Mouse (Mus musculus) hindbrain, embryonic 10.5 days (tissue): ENCODE data around the gene Myh9. TPM values are rescaled to one million over a fixed set of nuclear protein-coding genes. Genes with fewer than 3 reads are reported as not detected.
A peak's percentile ranks its signal among the peaks of the same experiment; 100 is the strongest.

Source experiments
- DNase-seq: peaks from one replicate; pipeline ENCODE4 v3.0.0-alpha.2; 2017; ENCODE audit warnings: low spot score
- H3K27ac ChIP-seq: fragments of 300-500 bp; sonication (generic); 2 replicates; pipeline ENCODE4 v1.5.1; 2016; ENCODE audit warnings: mild to moderate bottlenecking, moderate library complexity
- H3K27me3 ChIP-seq: fragments of 300-500 bp; sonication (generic); 2 replicates; pipeline ENCODE4 v1.6.1; 2016; ENCODE audit warnings: mild to moderate bottlenecking; ENCODE audit not compliant: poor library complexity, insufficient read depth, severe bottlenecking
- H3K36me3 ChIP-seq: fragments of 300-500 bp; sonication (generic); 2 replicates; pipeline ENCODE4 v1.6.1; 2016; ENCODE audit warnings: mild to moderate bottlenecking, moderate library complexity
- H3K4me1 ChIP-seq: fragments of 300-500 bp; sonication (generic); replicated peaks from 2 replicates; pipeline ENCODE4 v1.6.1; 2016; ENCODE audit warnings: mild to moderate bottlenecking
- H3K4me3 ChIP-seq: fragments of 300-500 bp; sonication (generic); 2 replicates; pipeline ENCODE4 v1.5.1; 2016; ENCODE audit warnings: mild to moderate bottlenecking, moderate library complexity
- H3K9me3 ChIP-seq: fragments of 300-500 bp; sonication (generic); 2 replicates; pipeline ENCODE4 v1.6.1; 2016; ENCODE audit warnings: mild to moderate bottlenecking, moderate library complexity
- WGBS: fragments of 180-500 bp; shearing (Covaris S2); methylation state at CpG from one replicate; pipeline ENCODE4 v1.1.7; 2016; 5-methylcytosine and 5-hydroxymethylcytosine counted together
- polyA plus RNA-seq: library from polyadenylated mRNA; unstranded; fragments of >200 nt; fragmentation: Nextera tagmentation; extraction: Ambion mirVana; gene quantifications from 2 replicates; pipeline ENCODE4 v1.2.1, GENCODE M21; 2016

The Myh9 gene
- polyA plus RNA-seq, 1 experiment from 2014 or later, result 32.7 TPM

DNA sequence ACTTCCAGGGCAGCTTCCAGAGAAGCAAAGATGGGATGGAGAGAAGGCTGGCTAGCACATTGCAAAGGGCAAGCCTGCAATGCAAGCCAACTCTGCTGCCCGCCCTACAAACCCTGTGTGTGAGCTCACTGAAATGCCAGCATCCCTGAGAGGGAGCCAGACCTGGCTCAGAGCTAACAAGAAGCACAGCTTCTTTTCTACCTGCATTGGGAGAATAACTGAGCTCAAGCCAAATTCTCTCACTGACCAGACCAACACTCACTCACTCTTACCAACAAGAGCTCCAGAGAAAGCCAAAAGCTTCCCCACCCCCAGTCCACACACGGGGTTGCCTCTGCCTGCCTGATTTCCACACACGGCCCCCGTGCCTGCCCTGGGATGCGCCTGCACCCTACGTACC is 37.5 kb downstream of the Myh9 start:
- Histone ChIP-seq H3K4me1 (peaks cover 47% of the 10 kb centered on the region), H3K9me3 (no peaks in the 10 kb centered on the region), H3K36me3 (peaks cover 84% of the 10 kb centered on the region), H3K27ac (peak overlapping the region; percentile 57), H3K4me3 (no peak overlapping the region), H3K27me3 (no peaks in the 10 kb centered on the region)
- WGBS, result 89% methylated on average over 6 of the region's 6 CpGs
- no peak for DNase-seq

DNA sequence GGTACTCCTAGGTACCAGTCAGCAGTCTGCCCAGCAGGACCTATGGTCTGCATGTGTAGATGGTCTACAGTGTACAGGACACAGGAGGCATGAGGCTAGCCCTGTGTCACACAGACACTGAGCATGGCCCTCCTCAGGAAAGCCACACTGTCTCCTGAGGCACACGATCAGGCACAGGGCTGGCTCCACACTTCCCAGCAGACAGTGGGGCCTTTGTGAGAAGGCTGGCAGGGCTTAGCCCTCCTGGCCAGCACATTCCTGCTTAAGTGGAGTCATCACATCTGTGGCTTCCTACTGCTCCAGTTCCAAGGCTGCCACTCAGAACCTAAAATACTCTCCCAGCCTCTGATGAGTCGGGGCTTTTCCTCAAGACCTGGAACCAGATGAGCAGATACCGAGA is 38.2 kb downstream of the Myh9 start:
- peak overlapping the region; percentile 57 for H3K27ac ChIP-seq
- peaks cover 53% of the 10 kb centered on the region for H3K4me1 ChIP-seq
- H3K36me3 ChIP-seq, result peaks cover 78% of the 10 kb centered on the region
- no peak overlapping the region for H3K4me3 ChIP-seq
- 77% methylated on average over 3 of the region's 3 CpGs for WGBS
- no peak for DNase-seq
- no peaks in the 10 kb centered on the region for H3K9me3 ChIP-seq
- H3K27me3 ChIP-seq, result no peaks in the 10 kb centered on the region

DNA sequence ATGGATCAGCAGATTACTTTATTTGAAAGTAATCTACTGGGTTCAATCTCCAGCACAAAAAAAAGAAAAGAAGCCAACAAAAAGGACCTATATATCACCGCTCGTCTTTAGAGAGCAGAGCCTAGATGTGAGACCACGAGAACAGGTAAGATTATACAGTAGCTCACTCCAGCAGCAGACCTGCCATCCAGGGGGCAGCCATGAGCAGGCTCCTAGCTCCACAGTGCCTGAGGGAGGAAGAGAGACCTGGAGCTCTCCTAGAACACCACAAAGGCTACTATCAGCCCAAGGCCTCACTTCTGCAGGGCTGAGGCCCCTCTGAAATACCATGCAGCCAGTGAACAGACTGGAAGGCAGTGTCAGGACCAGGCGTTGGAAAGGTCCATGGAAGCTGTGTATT is 39.0 kb downstream of the Myh9 start:
- Histone ChIP-seq H3K36me3 (peaks cover 73% of the 10 kb centered on the region), H3K27ac (0 out of 2 replicates have a peak overlapping the region, but pooled peaks have one; percentile 57), H3K9me3 (no peaks in the 10 kb centered on the region), H3K4me3 (no peak overlapping the region), H3K4me1 (peaks cover 60% of the 10 kb centered on the region), H3K27me3 (no peaks in the 10 kb centered on the region)
- no peak for DNase-seq
- WGBS, result 90% methylated on average over 4 of the region's 4 CpGs

DNA sequence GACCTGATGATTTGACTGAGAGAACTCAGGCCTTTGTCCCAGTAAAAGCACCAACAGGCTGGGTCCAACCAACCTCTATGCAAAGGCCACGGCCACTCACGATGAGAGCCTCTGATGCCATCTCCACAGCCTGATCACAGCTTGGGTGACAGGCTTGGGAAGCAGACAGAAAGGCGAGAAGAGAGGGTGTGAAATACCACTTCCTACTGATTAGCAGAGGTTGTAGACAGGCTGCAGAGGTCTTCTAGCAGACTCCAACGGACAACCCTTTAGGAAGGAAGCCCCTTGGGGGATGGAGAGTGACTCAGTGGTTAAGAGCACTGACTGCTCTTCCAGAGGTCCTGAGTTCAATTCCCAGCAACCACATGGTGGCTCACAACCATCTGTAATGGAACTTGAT is 40.8 kb downstream of the Myh9 start:
- Histone ChIP-seq H3K4me3 (no peak overlapping the region), H3K36me3 (peaks cover 72% of the 10 kb centered on the region), H3K4me1 (peaks cover 68% of the 10 kb centered on the region), H3K27me3 (no peaks in the 10 kb centered on the region), H3K27ac (peak overlapping the region; percentile 88), H3K9me3 (no peaks in the 10 kb centered on the region)
- 80% methylated on average over 4 of the region's 4 CpGs for WGBS
- DNase-seq, result no peak

DNA sequence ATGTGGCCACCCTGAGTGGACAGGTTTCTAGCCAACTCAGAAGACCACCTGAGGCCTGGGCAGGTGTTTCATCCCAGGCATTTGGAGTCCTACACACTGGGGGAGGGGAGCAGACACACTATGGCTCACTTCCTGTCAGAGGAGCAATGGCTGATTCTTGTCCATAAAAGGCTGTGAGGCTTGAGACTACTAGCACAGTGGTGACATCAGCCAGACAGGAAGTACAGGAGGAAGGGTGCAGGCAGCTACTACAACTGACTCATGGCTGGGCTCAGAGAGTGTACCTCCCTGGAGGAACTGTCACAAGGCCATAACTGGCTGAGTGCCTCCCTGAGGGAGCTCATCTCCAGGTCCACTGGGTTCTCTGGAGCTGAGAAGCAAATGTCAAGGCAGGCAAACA is 41.5 kb downstream of the Myh9 start:
- DNase-seq, result no peak
- no peak overlapping the region for H3K4me3 ChIP-seq
- peak overlapping the region; percentile 88 for H3K27ac ChIP-seq
- H3K27me3 ChIP-seq, result no peaks in the 10 kb centered on the region
- H3K9me3 ChIP-seq, result no peaks in the 10 kb centered on the region
- H3K36me3 ChIP-seq, result peaks cover 74% of the 10 kb centered on the region
- peaks cover 65% of the 10 kb centered on the region for H3K4me1 ChIP-seq

DNA sequence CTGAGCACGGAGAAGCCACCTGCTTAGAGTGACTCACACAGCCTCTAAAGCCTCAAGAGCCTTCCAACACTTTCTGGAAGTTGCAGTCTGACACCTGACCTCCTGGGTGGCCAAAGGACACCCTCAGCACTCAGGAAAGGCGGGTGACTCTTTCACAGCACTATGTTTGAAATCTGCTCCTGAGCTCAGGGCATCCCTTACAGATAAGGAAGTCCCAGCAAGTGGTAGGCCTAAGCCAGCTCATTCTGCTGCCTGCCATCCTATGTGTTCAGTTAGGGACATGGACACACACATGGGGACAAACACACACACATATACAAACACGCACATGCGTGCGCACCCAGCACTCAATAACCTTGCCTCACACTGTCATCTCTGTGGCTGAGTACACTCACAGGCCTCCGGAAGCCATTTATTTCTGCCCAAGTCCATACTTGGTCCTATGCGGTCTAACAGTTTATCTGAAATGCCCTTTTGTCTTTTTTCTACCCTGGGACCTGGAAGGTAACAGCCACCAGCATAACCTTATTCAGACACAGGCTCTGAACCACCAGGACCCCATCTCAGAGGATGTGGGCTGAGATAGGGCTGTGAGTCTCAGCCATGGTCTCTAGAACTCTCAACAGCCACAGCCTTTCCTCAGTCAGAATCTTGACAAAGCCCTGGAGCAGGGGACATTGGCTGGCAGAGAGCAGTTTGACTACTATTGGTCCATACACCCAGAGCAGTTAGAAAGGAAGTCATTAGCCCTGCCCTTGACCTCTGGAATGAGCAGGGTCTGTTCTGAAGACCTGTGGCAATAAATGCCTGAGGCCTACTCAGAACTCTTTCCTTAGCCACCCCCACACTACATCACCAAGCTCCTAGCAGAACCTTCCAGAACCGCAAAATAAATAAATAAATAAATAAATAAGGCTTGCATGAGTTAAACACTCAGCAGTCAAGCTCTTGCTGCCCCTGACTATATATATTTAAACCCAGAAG is 42.2 kb downstream of the Myh9 start:
- 87% methylated on average over 8 of the region's 8 CpGs for WGBS
- Histone ChIP-seq H3K27ac (peak overlapping the region; percentile 88), H3K9me3 (no peaks in the 10 kb centered on the region), H3K4me3 (no peak overlapping the region), H3K4me1 (peaks cover 61% of the 10 kb centered on the region), H3K27me3 (no peaks in the 10 kb centered on the region), H3K36me3 (peaks cover 76% of the 10 kb centered on the region)
- no peak for DNase-seq

DNA sequence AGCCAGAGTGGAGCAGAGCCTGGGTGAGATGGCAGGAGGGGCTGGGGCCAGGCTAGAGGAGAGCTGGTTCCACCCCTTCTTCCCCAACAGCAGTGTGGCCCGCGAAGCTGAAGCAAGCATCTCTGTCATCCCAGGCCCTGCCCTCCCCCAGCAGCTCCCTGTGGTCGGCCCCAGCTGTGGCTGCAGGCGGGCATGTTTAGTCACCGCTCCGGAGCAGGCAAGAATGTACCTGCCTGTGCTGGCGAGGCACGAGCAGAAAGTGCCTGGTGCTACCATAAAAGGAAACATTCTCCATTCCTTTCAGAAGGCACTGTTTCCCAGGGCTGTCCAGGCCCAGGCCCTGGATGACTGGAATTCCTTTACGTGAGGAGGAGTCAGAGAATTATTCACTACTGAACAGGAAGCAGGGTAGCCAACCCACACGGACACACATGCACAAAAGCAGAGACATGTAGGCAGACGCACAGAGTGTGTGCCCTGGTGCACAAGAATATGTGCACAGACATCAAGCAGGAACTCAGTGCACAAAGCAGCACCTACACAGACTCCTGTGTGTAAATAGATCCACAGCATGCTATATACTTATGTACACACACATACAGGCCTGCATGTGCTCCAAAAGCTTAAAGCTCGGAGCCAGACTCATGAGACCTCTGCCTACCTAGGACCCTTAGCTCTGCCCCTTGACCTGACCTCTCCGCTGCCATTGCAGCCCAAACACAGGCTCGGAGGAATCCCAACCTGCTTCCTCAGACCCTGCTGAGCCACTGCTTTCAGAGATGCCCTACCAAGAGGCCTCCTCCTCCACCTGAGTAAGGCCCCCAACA is 43.1 kb downstream of the Myh9 start:
- 19% methylated on average over 14 of the region's 14 CpGs for WGBS
- peak; percentile 69 for DNase-seq
- H3K27ac ChIP-seq, result peak overlapping the region; percentile 88
- H3K36me3 ChIP-seq, result peaks cover 76% of the 10 kb centered on the region
- H3K4me1 ChIP-seq, result peaks cover 53% of the 10 kb centered on the region
- H3K27me3 ChIP-seq, result no peaks in the 10 kb centered on the region
- no peak overlapping the region for H3K4me3 ChIP-seq
- H3K9me3 ChIP-seq, result no peaks in the 10 kb centered on the region

DNA sequence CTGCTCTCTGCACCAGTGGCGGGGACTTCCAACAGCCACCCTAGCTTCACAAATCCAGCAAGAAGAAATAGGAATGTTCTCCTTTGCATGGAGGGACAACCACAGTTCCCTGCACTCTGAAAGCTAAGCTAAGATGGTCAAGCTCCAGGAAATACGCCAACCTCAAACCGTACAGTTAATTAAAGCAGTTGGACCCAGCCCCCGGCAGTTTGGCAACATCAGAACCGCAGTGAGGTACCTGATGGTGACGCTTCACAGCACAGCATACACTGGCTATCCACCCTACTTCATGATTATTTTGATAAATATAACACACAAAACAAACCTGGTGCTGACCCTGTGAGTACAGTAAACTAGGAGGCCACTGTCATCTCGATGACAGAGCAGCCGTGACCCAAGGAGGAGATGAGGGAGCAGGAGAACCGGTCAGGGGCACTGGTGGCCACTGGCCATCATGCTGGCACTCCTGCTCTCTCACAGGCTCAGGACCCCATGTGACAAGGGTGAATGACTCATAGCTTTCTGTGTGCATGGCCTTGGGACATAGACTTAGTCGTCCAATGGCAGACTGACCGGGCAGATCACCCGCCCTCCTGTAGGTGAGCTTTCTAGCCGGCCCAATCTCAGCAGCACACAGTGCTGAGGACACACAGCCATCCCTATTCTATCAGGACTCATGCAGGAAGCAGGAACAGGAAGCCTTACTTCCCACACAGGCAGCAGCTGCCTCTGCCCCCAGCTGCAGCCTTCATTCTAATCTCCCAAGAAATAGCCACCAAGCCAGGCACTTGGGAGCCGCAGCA is 44.2 kb downstream of the Myh9 start:
- Histone ChIP-seq H3K9me3 (no peaks in the 10 kb centered on the region), H3K36me3 (peaks cover 76% of the 10 kb centered on the region), H3K4me3 (no peak overlapping the region), H3K4me1 (peaks cover 44% of the 10 kb centered on the region), H3K27ac (peak overlapping the region; percentile 88), H3K27me3 (no peaks in the 10 kb centered on the region)
- DNase-seq, result no peak
- 86% methylated on average over 14 of the region's 14 CpGs for WGBS

DNA sequence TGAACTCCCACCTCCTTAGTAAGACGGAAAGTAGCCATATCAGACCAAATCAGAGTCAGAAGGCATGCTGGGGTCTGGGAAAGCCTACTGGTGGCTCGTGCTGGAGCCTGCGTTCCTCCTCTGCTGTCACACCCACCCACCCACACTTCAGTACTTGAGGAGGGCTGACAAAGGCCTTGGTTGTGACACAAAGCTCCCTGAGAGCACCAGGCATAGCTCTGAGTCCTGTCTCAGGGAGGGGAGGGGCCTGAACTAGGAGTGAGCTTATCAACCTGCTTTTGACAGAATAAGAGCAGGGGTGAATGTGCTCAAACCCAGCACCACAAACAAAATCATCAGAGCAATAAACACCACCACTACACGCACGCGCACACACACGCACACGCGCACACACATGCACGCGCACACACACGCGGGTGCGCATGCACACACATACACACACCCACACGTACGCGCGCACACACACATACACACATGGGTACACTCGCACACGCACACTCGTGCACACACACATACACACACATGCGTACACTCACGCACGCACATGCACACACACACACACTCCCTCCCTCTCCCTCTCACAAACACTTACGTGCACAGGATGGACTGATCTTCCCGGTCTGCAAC is 45.5 kb downstream of the Myh9 start:
- DNase-seq, result no peak
- 94% methylated on average over 26 of the region's 26 CpGs for whole genome bisulfite sequencing
- Histone ChIP-seq H3K9me3 (no peaks in the 10 kb centered on the region), H3K27ac (peak overlapping the region; percentile 60; the same call in 1 of the 2 replicates), H3K4me1 (peaks cover 44% of the 10 kb centered on the region), H3K36me3 (peaks cover 75% of the 10 kb centered on the region), H3K4me3 (no peak overlapping the region), H3K27me3 (no peaks in the 10 kb centered on the region)

DNA sequence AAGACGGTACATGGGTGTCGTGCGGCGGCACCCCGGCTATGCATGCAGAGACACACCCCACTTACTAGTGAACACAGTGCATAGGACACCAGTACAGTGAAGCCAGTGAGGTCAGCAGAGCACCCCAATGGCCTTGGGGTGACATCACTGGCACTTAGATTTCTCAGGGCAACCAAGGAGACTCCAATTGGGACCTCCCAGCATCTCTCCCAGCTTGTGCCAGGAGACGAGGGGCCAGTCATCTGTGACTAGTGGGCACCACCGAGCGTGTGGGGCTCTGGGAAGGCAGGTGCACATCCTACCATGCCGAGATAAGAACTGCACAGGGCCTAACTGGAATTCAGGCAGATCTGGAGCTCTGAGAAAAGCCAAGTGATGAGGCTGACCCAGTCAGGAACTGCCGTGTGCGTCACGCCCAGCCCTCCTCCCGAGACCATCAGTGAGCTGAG is 47.0 kb downstream of the Myh9 start:
- DNase-seq, result no peak
- 94% methylated on average over 13 of the region's 13 CpGs for WGBS
- H3K36me3 ChIP-seq, result peaks cover 79% of the 10 kb centered on the region

DNA sequence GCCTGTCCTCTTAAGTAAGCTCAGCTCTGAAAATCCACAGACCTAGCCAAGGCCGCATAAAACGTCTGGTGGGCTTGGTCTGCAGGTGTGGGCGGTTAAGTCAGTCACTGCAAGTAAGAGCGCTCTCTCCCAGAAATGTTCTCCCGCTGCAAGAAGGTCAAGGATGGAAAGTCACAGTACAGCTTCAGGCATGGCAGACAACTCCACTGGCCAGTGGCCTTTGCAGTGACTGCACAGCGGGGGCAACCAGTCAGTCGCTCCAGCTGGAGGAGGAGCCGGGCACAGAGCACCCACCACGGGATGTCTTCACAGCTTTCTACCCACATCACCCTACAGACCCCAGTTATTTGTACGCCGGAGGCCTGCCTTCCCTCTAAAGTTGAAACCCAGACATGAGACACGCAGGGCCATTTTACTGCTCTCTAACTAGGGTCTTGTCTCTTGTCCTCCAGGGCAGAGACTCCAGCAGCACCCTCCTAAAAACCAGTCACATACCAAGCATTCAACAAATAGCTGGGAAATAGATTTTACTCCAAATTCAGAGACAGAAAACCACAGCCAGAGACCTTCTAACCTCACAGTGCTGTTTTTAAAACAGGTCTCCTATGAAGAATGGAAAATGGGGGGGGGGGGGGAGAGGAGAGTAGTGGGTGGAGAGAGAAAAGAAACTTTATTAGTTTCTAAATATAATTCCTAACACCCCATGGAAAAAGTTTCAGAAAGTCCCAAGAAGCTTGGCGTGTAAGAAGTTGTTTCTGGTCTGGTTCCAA is 47.7 kb downstream of the Myh9 start:
- peaks cover 85% of the 10 kb centered on the region for H3K36me3 ChIP-seq
- 89% methylated on average over 13 of the region's 13 CpGs for WGBS

More for the DNA sequence above, 47.0 kb downstream of the Myh9 start:
- Histone ChIP-seq H3K27ac (no peak overlapping the region), H3K4me3 (no peak overlapping the region), H3K9me3 (no peaks in the 10 kb centered on the region), H3K4me1 (peaks cover 30% of the 10 kb centered on the region), H3K27me3 (no peaks in the 10 kb centered on the region)

More for the DNA sequence above, 47.7 kb downstream of the Myh9 start:
- DNase-seq, result no peak
- no peaks in the 10 kb centered on the region for H3K27me3 ChIP-seq
- H3K27ac ChIP-seq, result no peak overlapping the region
- peaks cover 24% of the 10 kb centered on the region for H3K4me1 ChIP-seq
- H3K9me3 ChIP-seq, result no peaks in the 10 kb centered on the region
- no peak overlapping the region for H3K4me3 ChIP-seq
